Mouse (Mus musculus) heart, postnatal 10 days (tissue): ENCODE results near the gene Gm2a. TPM values are rescaled to one million over a fixed set of nuclear protein-coding genes. Genes with fewer than 3 reads are reported as not detected.

Source experiments
- DNase-seq, 2 experiments: peaks; one replicate each; pipeline ENCODE4 v3.0.0; 2021
- intact Hi-C: fragments of 180-260 bp; cut with DNase I; formaldehyde crosslinking; loops from one replicate; pipeline ENCODE4 v1.15.1; 2025
- total RNA-seq, 2 experiments: library from RNA; stranded (reverse); gene quantifications; 2 replicates each; pipeline ENCODE4 v1.2.3; 2021

Gm2a gene
- 10 to 100 TPM; 12.7 to 13.5 TPM for total RNA-seq

GRCm38 (mm10) chr11:55097463-55098188 is at the start of gene Gm2a:
TSS of gene Gm2a (plus strand) at chr11:55098115.
- intact Hi-C loops: loop anchor here (5.0 kb wide), 1 partner anchor 60 kb away; no protein-coding TSS in a partner anchor
- DNase-seq: peak; percentile 95

GRCm38 (mm10) chr11:55050837-55051510 is 46.9 kb upstream of the Gm2a start:
- intact Hi-C loops: no loop called here
- no peak for DNase-seq

GRCm38 (mm10) chr11:55057511-55057910 is 40.4 kb upstream of the Gm2a start:
- no peak for DNase-seq
- intact Hi-C loops: no loop called here

DNA sequence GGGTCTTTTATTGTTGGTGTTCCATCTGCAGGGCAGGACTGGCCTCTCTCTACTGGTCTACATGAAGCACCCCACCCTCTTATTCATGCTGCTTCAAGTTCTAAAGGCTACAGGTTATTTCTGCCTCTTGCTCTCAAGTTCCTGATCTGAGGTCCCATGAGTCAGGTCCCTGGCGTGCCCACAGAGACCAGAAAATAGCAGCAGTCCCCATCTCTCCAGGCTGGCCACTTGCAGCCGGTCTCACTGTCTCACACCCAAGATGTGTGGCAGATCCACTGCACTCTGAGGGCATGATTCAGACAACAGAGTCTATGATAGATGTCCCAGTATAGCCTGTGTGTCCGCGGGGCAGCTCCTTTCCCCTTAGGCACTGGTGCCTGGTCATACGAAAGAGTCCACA is 37.1 kb upstream of the Gm2a start:
- intact Hi-C loops: no loop called here
- DNase-seq: no peak

DNA sequence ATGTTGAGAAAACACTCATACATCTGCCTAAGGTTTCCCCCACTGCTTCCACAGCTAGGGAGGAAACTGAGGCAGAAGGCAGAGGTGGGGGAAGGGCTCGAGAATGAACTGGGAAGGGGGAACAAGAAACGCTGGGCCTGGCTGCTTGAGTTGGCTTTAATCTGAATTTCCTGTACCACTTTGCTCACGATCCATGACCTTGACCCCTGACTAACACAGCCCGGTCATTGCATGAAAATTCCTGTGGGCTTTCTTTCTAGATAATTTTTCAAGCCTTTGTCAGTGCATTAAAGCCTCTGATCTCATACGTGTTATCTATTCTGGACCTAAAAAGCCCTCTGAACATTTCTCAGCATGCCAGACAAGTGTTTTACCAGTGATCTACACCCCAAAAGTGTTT is 35.1 kb upstream of the Gm2a start:
- DNase-seq: no peak

DNA sequence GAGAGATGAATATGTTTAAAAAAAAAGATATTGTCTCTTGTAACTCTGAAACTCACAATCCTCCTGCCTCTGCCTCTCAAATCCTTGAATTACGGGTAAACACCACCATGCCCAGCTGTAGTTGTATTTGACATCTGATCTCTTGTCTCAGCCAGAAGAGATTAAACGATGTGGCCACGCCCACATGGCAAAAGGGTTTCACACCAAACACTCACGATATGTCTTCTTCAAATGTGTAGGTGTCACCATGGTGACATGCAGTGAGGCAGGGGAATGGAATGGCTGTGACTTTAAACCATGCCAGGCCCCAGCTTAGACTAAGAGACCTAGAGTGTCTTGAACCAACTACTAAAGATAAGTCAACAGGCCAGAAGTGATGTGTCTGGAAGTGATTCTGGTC is 31.0 kb upstream of the Gm2a start:
- no peak for DNase-seq

More for the DNA sequence above, 35.1 kb upstream of the Gm2a start:
- intact Hi-C loops: no loop called here

GRCm38 (mm10) chr11:55069023-55069422 is 28.9 kb upstream of the Gm2a start:
- intact Hi-C loops: no loop called here
- DNase-seq: peak; percentile 58 to 67

More for the DNA sequence above, 31.0 kb upstream of the Gm2a start:
- intact Hi-C loops: no loop called here

DNA sequence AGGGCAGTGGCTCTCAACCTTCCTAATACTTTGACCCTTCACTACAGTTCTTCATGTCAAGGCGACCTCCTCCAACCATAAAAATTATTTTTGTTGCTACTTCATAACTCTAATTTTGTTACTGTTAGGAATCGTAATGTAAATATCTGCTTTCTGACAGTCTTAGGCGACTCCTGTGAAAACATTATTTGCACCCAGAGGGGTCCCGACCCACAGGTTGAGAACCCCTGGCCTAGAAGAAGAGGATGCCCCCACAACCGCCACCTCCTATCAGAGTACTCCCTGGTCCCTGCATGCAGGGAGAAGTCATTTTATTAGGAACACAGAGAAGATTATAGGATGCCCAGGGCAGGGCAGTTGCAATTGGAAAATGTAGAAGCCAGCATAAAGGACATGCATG is 26.6 kb upstream of the Gm2a start:
- no peak for DNase-seq
- intact Hi-C loops: no loop called here

DNA sequence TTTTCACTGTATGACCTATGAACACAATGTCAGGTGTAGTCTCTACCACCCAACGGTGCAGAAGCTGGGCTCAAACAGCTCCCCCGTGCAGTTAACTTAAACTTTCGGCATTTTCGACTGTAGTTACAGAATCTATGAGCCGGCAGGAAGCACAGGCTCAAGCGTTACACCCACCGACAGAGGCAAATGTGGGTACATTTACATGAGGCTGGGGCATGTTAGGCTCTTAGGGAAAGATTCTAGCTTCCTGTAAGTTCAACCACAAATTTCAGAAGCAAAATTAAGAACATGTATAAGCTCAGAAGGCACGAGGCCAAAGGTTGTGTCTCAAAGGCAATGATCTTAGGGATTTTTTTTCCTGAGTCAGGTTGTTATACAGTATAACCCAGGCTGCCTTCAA is 25.4 kb upstream of the Gm2a start:
- intact Hi-C loops: no loop called here
- DNase-seq: no peak

- intact Hi-C loops: no loop called here
- DNase-seq: peak in 1 of 2 experiments; percentile 27
These were observed 24.7 kb upstream of the Gm2a start for GRCm38 (mm10) chr11:55073191-55073590.

GRCm38 (mm10) chr11:55075602-55076001 is 22.3 kb upstream of the Gm2a start:
- DNase-seq: peak; percentile 71 to 76
- intact Hi-C loops: no loop called here

GRCm38 (mm10) chr11:55076234-55076633 is 21.7 kb upstream of the Gm2a start:
- no peak for DNase-seq
- intact Hi-C loops: no loop called here

- peak; percentile 74 to 76 for DNase-seq
- intact Hi-C loops: no loop called here
These were observed 20.3 kb upstream of the Gm2a start, which contains the start of gene Ccdc69 for GRCm38 (mm10) chr11:55077331-55078231. TSS of gene Ccdc69 (minus strand) at chr11:55078131.

GRCm38 (mm10) chr11:55078502-55078901 is 19.4 kb upstream of the Gm2a start:
- no peak for DNase-seq
- intact Hi-C loops: no loop called here

DNA sequence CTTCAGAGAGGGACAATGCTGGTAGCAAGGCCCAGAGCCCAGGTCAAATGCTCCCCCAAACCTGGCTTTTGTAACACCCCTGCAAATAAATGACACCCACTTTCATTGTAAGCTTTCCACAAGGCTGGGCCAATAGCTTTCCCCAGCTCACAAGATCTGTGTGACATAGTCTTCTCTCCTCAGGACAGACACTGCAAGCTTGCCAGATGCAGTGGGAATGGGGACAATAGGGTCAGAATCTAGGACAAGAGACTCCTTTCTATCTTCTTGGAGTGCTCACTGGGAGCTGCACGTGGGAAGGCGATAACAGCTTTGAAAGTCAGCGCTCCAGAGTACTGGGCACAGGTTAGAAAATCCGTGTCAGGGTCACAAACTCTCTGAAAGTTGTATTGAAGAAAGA is 18.7 kb upstream of the Gm2a start:
- intact Hi-C loops: no loop called here
- DNase-seq: no peak

DNA sequence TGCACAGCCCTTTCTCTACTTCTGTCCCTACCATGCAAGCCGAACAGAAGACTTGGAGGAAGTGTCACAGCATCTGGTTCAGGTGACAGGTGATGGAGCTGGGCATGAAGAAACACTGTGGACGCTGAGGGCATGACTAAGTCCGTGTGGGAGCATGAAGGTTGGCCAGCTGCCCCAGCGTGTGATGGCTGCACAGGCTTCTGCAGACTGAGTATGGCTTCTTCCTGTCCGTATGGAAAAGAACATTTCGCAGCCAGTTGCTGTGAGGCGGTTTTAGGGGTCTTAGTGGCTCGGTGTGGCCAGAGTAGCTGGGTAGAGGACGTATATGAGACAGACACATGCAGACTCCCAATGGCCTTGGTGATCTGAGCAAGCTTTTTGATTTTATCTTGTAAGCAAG is 16.7 kb upstream of the Gm2a start:
- DNase-seq: no peak
- intact Hi-C loops: no loop called here

DNA sequence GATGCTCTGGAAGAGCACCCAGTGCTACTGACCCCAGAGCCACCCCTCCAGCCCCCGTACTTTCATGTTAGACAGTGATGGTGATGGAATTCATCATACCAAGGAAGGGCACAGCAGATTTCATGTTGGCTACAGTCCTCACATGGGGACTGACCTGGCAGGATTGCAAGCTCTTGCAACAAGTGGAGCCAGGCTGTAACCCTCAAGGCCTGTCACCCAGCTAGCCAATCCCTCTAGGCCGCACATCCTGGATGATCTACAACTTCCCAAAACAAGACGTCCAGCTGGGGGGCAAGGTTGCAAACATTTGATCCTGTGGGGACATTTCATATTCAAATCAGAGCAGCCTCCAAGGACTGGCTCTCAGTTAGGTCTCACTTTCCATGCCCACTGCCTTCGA is 13.3 kb upstream of the Gm2a start:
- DNase-seq: peak; percentile 46 to 53
- intact Hi-C loops: loop anchor here (5.0 kb wide), 2 partner anchors 152 to 202 kb away; no protein-coding TSS in a partner anchor

GRCm38 (mm10) chr11:55085396-55085795 is 12.5 kb upstream of the Gm2a start:
- intact Hi-C loops: loop anchor here (5.0 kb wide), 2 partner anchors 153 to 203 kb away; no protein-coding TSS in a partner anchor
- peak; percentile 59 to 71 for DNase-seq

DNA sequence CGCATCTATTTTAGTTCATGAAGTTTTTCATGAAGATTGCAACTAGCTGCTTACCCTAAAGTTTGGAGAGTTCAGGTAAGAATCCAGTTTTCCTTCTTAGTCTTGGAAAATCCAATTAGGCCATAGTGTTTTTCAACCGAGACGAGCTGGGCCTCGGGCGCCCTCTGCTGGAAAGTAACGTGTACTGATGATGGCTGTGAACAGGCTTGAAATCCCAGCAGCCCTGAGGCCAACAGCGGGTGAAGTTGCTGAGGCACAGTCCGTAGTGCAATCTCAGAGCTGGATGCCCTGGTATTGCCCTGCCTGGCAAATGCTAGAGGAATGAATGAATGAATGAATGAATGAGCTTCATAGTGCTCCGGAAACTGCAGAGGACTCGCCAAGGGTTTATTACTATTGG is 10.9 kb upstream of the Gm2a start:
- intact Hi-C loops: loop anchor here (1.0 to 5.0 kb wide), 4 partner anchors 41 to 205 kb away; no protein-coding TSS in a partner anchor
- peak; percentile 79 to 88 for DNase-seq

DNA sequence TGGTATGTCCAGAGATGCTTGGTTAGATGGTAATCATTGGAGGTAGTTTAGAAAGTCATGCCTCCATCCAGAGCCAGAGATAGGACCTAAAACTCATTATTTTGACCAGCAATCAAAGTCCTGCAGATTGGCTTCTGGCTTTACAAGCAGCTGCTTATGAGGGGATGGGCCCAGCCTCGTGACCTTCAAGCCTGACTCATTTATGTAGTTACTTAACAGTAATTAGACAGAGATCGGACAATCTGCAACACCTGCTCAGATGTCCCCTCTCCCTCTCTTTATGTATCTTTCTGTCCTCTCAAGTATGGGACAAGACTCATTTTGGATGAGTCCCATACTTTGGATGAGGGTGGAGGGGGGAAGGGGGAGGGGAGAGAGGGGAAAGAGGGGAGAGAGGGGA is 8.0 kb upstream of the Gm2a start:
- intact Hi-C loops: loop anchor here (5.0 kb wide), 2 partner anchors 158 to 208 kb away; no protein-coding TSS in a partner anchor
- DNase-seq: no peak

DNA sequence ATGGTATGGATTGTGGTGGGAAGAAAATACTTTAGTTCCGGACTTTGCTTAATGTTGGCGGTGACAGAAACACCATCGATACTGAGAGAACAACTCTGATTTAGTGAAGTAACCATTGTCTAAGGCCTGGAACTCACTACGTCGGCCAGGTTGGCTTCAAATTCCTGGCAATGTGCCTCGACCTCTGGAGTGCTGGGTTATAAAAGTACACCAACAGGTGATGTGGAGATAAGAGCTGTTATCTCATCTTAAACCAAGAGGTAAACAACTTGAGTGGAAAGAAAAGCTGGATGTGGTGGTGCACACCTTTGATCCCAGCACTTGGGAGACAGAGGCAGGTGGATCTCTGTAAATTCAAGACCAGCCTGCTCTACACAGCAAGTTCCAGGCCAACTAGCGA is 4.8 kb upstream of the Gm2a start:
- intact Hi-C loops: no loop called here

More for the DNA sequence above, 4.8 kb upstream of the Gm2a start:
- DNase-seq: no peak
